Mouse (Mus musculus): ENCODE data around the gene Ldhb. TPM values are rescaled to one million over a fixed set of nuclear protein-coding genes. Genes with fewer than 3 reads are reported as not detected.
"Not testable (repeated sequence)": the region's sequence is repeated elsewhere in the genome, so short reads cannot be mapped to it uniquely, and the experiment has no call there.

The Ldhb gene
- polyA plus RNA-seq, 1 experiment, result 10.4 TPM

DNA sequence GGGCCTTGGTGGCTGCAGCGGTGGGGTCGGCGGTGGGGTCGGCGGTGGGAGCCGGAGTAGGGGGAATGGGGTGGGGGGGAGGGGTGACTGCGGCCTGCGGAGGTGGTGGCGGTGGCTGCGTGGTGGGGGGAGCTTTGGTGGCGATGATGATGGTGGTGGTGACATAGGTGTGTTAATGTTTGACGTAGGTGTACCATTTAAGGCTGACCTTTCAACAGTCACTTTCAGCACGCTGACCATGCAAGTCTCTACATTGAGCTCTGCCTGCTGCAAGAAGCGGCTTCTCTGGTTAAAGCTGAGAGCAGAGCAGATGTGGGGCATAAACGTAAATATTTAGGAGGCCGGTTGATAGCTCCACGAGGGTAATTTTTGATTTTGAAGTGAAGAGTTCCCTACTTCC is 24.4 kb upstream of the Ldhb start:
- WGBS, result 87% methylated on average over 17 of the region's 17 CpGs
- Histone ChIP-seq H3K27ac (ENCODE audit: insufficient read depth, low read depth, low read length) (no peak overlapping the region), H3K27me3 (ENCODE audit: control insufficient read depth, insufficient read depth, low read length) (no peaks in the 10 kb centered on the region), H3K36me3 (ENCODE audit: control insufficient read depth, insufficient read depth, low read length) (no peaks in the 10 kb centered on the region), H3K4me1 (ENCODE audit: control insufficient read depth, insufficient read depth, insufficient read length, low read length) (peaks cover 2% of the 10 kb centered on the region; the same call in 1 of the 2 replicates), H3K4me3 (ENCODE audit: low read depth, low read length) (no peak overlapping the region)
- no peak for TF ChIP-seq POLR2A (IDR thresholded peaks at IDR 0.05; ENCODE audit: low read depth, low read length)
- no peak for TF ChIP-seq CTCF (IDR thresholded peaks at IDR 0.05; ENCODE audit: extremely low read depth, insufficient read length, insufficient replicate concordance, low read depth, low read length)

DNA sequence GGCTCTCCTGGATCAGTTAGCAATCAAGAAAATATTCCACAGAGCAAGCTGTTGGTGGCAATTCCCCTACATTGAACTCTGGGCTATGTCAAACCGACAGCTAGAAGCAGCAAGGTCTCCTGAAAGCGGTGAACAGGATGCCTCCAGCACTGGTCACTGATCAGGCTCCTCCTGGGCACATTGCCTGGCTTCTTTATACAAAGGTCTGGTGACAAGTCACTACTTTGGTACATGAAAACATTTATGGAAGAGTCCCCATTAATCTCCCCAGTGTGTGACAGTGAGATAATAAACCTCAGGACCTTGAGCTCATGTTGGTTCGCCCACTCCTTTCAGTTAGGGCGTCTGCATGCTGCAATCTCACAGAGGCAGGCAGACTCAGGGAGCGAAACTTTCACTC is 22.6 kb upstream of the Ldhb start:
- no peak for TF ChIP-seq CTCF (IDR thresholded peaks at IDR 0.05; ENCODE audit: extremely low read depth, insufficient read length, insufficient replicate concordance, low read depth, low read length)
- TF ChIP-seq POLR2A (IDR thresholded peaks at IDR 0.05; ENCODE audit: low read depth, low read length), result no peak
- no peak overlapping the region for H3K4me3 ChIP-seq (ENCODE audit: low read depth, low read length)
- no peak overlapping the region; the same call in 1 of the 2 replicates for H3K27ac ChIP-seq (ENCODE audit: insufficient read depth, low read depth, low read length)
- H3K27me3 ChIP-seq (ENCODE audit: control insufficient read depth, insufficient read depth, low read length), result no peaks in the 10 kb centered on the region
- H3K36me3 ChIP-seq (ENCODE audit: control insufficient read depth, insufficient read depth, low read length), result no peaks in the 10 kb centered on the region
- WGBS, result 65% methylated on average over 5 of the region's 5 CpGs
- H3K4me1 ChIP-seq (ENCODE audit: control insufficient read depth, insufficient read depth, insufficient read length, low read length), result peaks cover 2% of the 10 kb centered on the region; the same call in 1 of the 2 replicates

DNA sequence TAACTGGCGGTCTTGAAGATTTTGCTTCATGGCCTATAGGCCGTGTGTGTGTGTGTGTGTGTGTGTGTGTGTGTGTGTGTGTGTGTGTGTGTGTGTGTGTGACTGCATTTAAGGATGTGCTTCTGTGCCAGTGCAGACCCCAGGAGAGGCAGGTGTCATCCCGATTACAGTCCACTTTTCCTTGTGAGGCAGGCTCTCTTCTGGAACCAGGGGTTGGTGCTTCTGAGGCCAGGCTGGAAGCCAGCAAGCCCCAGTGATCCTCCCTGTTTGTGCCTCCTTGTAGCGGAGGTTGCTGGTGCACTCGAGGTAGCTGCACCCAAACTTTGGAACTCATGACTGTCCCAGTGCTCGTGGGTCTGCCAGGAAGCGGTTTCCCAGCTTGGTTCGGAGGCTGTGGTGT is 21.9 kb upstream of the Ldhb start:
- Histone ChIP-seq H3K27ac (ENCODE audit: insufficient read depth, low read depth, low read length) (no peak overlapping the region; the same call in 1 of the 2 replicates), H3K27me3 (ENCODE audit: control insufficient read depth, insufficient read depth, low read length) (no peaks in the 10 kb centered on the region), H3K4me1 (ENCODE audit: control insufficient read depth, insufficient read depth, insufficient read length, low read length) (peaks cover 2% of the 10 kb centered on the region; the same call in 1 of the 2 replicates), H3K36me3 (ENCODE audit: control insufficient read depth, insufficient read depth, low read length) (no peaks in the 10 kb centered on the region), H3K4me3 (ENCODE audit: low read depth, low read length) (no peak overlapping the region)
- 75% methylated on average over 8 of the region's 8 CpGs for WGBS
- TF ChIP-seq POLR2A (IDR thresholded peaks at IDR 0.05; ENCODE audit: low read depth, low read length), result no peak
- TF ChIP-seq CTCF (IDR thresholded peaks at IDR 0.05; ENCODE audit: extremely low read depth, insufficient read length, insufficient replicate concordance, low read depth, low read length), result no peak

DNA sequence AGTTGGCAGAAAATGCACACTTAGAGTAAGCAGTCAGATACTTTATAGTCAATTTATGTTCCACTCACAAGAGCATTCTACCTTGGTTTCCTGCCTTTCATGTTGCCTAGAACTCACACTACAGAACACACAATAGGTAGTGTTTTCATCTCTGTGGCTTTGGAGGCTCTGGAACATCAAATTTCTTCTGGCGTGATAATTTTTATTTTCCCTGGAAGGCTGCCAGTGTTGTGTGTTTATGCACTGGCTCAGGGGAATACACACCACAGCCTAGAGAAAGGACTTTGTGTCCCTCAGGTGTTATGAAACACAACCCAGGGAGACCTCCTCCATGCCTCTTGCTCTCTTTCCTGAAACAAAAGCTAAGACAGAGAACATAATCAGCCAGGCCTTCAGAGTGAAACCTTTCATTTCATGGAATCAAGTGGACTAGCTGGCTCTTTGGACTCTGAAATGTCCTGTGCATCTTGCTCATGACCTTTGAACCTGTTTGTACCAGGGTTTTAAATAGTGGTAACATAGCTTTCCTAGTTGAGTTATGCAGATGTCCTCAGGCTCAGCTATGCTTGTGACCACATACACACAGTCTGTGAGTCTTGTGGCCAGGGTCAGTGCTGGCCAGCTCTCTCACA is 20.3 kb upstream of the Ldhb start:
- no peak overlapping the region for H3K27ac ChIP-seq (ENCODE audit: insufficient read depth, low read depth, low read length)
- no peak overlapping the region for H3K4me3 ChIP-seq (ENCODE audit: low read depth, low read length)
- H3K4me1 ChIP-seq (ENCODE audit: control insufficient read depth, insufficient read depth, insufficient read length, low read length), result peaks cover 2% of the 10 kb centered on the region; the same call in 1 of the 2 replicates
- 6% methylated on average over 1 of the region's 1 CpGs for WGBS
- no peaks in the 10 kb centered on the region for H3K36me3 ChIP-seq (ENCODE audit: control insufficient read depth, insufficient read depth, low read length)
- TF ChIP-seq CTCF (IDR thresholded peaks at IDR 0.05; ENCODE audit: extremely low read depth, insufficient read length, insufficient replicate concordance, low read depth, low read length), result no peak
- TF ChIP-seq POLR2A (IDR thresholded peaks at IDR 0.05; ENCODE audit: low read depth, low read length), result no peak
- no peaks in the 10 kb centered on the region for H3K27me3 ChIP-seq (ENCODE audit: control insufficient read depth, insufficient read depth, low read length)

DNA sequence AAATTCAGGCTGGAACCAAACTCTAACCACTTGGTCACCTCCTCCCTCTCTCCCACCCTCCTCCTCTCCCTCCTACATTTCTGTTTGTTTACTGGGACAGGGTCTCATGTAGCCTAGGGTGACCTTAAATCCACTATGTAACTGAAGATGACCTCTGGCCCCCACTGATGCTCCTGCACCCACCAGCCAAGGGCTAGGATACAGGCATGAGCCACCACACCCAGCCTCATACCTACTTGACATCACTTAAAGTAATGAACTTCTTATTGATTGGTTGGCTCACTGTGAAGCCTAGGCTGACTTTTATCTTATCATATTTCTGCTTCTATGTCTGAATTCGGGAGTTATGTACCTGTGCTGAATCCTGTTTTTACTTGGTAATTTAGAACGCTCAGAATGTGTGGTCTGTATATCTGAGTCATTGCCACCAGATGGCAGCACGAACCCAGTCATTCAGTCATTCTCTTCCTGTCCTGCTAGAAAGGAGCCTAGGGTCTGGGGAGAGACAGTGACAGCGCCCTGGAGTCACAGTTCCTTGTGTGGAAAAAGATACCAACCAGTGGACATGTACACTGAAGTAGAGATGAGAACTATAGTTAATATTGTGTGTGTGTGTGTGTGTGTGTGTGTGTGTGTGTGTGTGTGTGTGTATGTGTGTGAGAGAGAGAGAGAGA is 17.0 kb upstream of the Ldhb start:
- Histone ChIP-seq H3K4me3 (ENCODE audit: low read depth, low read length) (no peak overlapping the region), H3K27me3 (ENCODE audit: control insufficient read depth, insufficient read depth, low read length) (no peaks in the 10 kb centered on the region), H3K27ac (ENCODE audit: insufficient read depth, low read depth, low read length) (no peak overlapping the region), H3K4me1 (ENCODE audit: control insufficient read depth, insufficient read depth, insufficient read length, low read length) (peaks cover 2% of the 10 kb centered on the region; the same call in 1 of the 2 replicates), H3K36me3 (ENCODE audit: control insufficient read depth, insufficient read depth, low read length) (no peaks in the 10 kb centered on the region)
- TF ChIP-seq CTCF (IDR thresholded peaks at IDR 0.05; ENCODE audit: extremely low read depth, insufficient read length, insufficient replicate concordance, low read depth, low read length) (peak; percentile 66; the same call in 1 of the 2 replicates), POLR2A (IDR thresholded peaks at IDR 0.05; ENCODE audit: low read depth, low read length) (no peak)
- 1% methylated on average over 4 of the region's 4 CpGs for WGBS

DNA sequence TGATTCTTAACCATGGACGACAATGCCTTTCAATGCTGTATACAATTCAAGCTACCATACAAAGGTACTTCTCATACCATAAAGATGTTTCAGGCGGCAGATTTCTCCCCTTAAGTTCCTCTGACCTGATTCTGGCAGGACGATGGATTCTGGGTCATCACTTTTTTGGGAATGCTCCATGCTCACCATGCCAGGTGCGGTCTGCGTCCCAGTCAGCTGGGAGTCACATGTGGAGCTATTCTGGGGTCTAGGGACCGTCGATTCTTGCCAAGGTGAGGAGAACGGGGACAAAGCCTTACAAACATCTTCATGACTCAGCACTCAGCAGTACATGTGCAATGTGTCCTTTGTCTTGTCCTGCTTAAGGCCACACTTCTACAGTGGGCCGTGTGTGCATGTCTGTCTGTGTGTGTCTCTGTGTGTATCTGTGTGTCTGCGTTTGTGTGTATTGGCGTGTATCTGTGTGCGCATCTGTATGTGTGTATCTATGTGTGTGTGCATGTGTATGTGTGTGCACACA is 13.9 kb upstream of the Ldhb start:
- H3K27ac ChIP-seq (ENCODE audit: insufficient read depth, low read depth, low read length), result no peak overlapping the region
- TF ChIP-seq CTCF (IDR thresholded peaks at IDR 0.05; ENCODE audit: extremely low read depth, insufficient read length, insufficient replicate concordance, low read depth, low read length), result no peak
- H3K36me3 ChIP-seq (ENCODE audit: control insufficient read depth, insufficient read depth, low read length), result no peaks in the 10 kb centered on the region
- 80% methylated on average over 12 of the region's 12 CpGs for WGBS
- no peaks in the 10 kb centered on the region for H3K4me1 ChIP-seq (ENCODE audit: control insufficient read depth, insufficient read depth, insufficient read length, low read length)
- no peak overlapping the region for H3K4me3 ChIP-seq (ENCODE audit: low read depth, low read length)
- no peaks in the 10 kb centered on the region for H3K27me3 ChIP-seq (ENCODE audit: control insufficient read depth, insufficient read depth, low read length)

DNA sequence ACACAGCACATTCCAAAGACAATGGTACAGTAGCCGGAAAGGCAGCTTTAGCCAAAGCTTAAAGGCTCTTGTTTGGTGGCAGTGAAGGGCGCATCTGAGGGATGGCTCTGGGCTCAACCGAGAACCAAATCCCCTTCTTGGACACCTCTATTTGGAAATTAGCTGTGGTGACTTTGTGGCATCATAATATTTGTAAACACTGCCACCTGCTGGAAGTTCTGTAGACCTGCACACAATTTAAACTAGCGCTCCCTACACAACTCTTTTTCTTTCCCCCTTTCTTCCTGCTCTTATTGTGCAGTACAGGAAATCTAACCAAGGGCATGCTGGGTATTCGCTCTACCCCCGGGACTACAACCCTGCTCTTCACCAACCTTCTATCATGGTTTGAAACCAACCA is 11.4 kb upstream of the Ldhb start:
- Histone ChIP-seq H3K27ac (ENCODE audit: insufficient read depth, low read depth, low read length) (no peak overlapping the region), H3K4me3 (ENCODE audit: low read depth, low read length) (no peak overlapping the region), H3K36me3 (ENCODE audit: control insufficient read depth, insufficient read depth, low read length) (no peaks in the 10 kb centered on the region), H3K4me1 (ENCODE audit: control insufficient read depth, insufficient read depth, insufficient read length, low read length) (no peaks in the 10 kb centered on the region), H3K27me3 (ENCODE audit: control insufficient read depth, insufficient read depth, low read length) (no peaks in the 10 kb centered on the region)
- TF ChIP-seq POLR2A (IDR thresholded peaks at IDR 0.05; ENCODE audit: low read depth, low read length) (no peak), CTCF (IDR thresholded peaks at IDR 0.05; ENCODE audit: extremely low read depth, insufficient read length, insufficient replicate concordance, low read depth, low read length) (peak; percentile 46; the same call in 1 of the 2 replicates)
- WGBS, result 11% methylated on average over 6 of the region's 6 CpGs

DNA sequence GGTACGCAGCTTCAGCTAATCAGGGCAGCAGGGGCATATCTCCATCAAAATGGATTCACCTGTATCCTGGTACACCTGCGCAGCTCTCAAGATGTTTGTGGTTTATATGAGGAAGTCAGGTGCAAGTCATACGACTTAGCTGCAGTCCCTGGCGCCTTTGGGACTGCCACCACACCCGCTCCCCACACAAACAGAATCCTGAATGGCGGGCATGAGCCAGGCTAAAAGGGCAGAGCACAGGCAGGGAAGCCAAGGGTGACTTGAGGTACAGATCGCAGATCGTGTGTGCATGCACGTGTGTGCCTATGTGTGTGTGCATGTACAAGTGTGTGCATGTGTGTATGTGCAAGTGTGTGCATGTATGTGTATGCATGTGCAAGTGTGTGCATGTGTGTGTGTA is 7.6 kb upstream of the Ldhb start:
- 58% methylated on average over 9 of the region's 9 CpGs for WGBS
- not testable (repeated sequence) for H3K4me1 ChIP-seq (ENCODE audit: control insufficient read depth, insufficient read depth, insufficient read length, low read length)

More for the DNA sequence above, 7.6 kb upstream of the Ldhb start:
- not testable (repeated sequence) for H3K27me3 ChIP-seq (ENCODE audit: control insufficient read depth, insufficient read depth, low read length); H3K36me3 ChIP-seq (ENCODE audit: control insufficient read depth, insufficient read depth, low read length); H3K27ac ChIP-seq (ENCODE audit: insufficient read depth, low read depth, low read length); H3K4me3 ChIP-seq (ENCODE audit: low read depth, low read length)
